Mouse (Mus musculus): ENCODE data around the gene Gm10073. TPM values are rescaled to one million over a fixed set of nuclear protein-coding genes. Genes with fewer than 3 reads are reported as not detected.

Gene Gm10073
- total RNA-seq, 2 experiments from 2014 or later: 122 to 132 TPM

DNA sequence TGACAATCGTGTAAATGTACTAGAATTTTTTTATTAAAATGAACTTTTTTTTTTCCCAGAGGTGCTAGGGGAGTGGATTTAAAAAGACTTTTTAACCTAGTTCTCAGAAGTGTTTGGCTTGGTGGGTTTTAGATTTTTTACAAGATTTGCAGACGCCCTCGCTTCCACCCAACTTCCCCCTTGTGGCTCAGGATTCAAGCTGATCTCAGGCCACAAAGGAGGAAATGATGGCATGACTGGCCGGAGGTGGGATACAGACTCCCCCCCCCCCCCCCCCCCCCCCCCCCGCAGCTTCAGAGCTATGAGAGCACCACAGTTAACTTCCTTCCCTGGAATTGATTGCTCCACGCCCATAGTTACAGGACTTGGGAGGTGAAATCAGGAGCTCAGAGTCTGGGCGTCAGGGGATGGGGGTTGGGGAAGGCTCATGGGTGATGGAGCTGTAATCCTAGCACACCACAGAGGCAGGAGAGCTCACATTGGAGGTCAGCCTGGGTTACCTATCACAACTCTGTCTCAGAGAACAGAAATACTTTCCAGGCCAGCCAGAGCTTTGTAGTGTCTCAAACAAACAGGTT is 17.1 kb downstream of the Gm10073 start:
- DNase-seq (ENCODE audit: low spot score in 2 of 2): no peak

DNA sequence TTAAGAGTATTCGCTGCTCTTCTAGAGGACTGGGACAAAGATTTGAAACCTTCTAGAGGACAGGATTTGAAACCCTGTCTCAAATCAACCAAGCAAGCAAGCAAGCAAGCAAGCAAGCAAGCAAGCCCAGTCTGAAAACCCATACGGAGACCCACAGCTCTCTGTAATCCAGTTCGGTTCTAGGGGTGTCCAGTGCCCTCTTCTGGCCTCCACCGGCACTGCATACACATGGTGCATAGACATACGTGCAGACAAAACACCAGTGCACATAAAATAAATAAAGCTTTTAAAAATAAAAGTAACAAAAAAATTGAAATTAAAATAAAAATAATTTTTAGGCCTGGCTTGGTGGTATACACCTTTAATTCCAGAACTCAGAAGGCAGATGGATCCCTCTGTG is 19.2 kb downstream of the Gm10073 start:
- no peak for DNase-seq (ENCODE audit: low spot score in 2 of 2)

- no peak for DNase-seq (ENCODE audit: low spot score in 2 of 2)
Measured at GRCm38 (mm10) chr8:106550906-106551305, 22.4 kb downstream of the Gm10073 start.

DNA sequence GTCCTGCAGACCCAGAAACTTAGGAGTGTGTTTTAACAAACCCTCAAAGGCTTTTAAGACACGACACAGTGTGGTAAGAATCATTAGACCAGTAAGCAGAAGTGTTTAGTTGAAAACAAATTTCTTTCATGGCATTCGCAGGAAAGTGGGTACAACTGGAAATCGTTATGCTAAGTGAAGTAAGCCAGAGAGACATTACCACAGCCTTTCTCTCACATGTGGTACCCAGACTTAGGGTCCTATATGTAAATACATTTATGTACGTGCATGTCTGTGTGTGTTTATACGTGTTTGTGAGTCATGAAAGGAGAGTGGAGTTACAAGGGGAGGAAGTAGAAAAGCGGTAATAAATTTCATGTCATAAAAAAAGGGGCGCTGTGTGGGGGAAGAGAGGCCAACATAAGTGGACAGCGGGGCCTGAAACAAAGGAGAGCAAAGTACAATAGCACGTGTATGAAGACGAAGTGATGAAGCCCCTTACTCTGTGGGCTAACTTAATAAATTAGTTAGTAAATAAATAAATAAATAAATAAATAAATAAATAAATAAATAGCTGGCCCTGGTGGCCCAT is 24.8 kb downstream of the Gm10073 start:
- DNase-seq (ENCODE audit: low spot score in 2 of 2): no peak

- no peak for DNase-seq (ENCODE audit: low spot score in 2 of 2)
Measured at GRCm38 (mm10) chr8:106546746-106547145, 26.5 kb downstream of the Gm10073 start.

GRCm38 (mm10) chr8:106545149-106545548 is 28.1 kb downstream of the Gm10073 start:
- no peak for DNase-seq (ENCODE audit: low spot score in 2 of 2)

GRCm38 (mm10) chr8:106543043-106543442 is 30.2 kb downstream of the Gm10073 start:
- no peak for DNase-seq (ENCODE audit: low spot score in 2 of 2)

- no peak for DNase-seq (ENCODE audit: low spot score in 2 of 2)
Measured at GRCm38 (mm10) chr8:106541002-106541401, 32.3 kb downstream of the Gm10073 start.

- DNase-seq (ENCODE audit: low spot score in 2 of 2): no peak
Measured at GRCm38 (mm10) chr8:106539193-106539592, 34.1 kb downstream of the Gm10073 start.

GRCm38 (mm10) chr8:106535448-106535847 is 37.8 kb downstream of the Gm10073 start:
- DNase-seq (ENCODE audit: low spot score in 2 of 2): no peak

DNA sequence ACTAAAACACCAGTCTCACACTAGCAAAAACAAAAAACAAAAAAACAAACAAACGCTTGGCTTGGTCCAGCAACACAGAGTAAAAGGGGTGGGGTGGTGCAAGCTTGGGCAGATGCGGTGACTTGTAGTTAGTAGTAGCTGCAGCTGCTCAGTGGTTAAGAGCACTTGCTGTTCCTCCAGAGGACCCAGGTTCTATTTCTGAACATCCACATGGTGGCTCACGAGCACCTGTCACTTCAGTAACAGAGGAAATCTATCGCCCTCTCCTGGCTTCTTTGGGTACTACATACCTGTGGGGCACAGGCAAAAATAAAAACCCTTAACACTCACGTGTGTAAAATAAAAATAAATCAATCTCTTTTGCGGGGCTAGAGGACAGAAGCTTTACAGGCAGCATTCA is 38.8 kb downstream of the Gm10073 start:
- DNase-seq (ENCODE audit: low spot score in 2 of 2): peak; percentile 59 to 68

GRCm38 (mm10) chr8:106533709-106534108 is 39.6 kb downstream of the Gm10073 start:
- no peak for DNase-seq (ENCODE audit: low spot score in 2 of 2)

DNA sequence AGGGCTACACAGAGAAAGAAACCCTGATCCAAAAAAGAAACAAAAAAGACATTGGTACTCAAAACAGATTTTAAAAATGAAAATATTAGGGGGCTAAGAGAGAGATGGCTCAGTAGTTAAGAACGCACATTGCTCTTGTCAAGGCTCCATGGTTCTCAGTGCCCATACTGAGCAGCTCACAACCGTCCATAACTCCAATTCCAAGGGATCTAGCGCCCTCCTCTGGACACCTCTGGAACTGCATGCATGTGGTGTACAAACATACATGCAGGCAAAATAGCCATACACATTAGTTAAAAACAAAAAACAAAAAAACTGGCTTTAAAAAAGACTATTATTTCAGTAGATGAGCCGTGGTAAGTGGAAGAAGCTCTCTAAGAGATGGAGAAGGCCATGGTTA is 42.7 kb downstream of the Gm10073 start:
- DNase-seq (ENCODE audit: low spot score in 2 of 2): no peak

GRCm38 (mm10) chr8:106529885-106530482 is 43.3 kb downstream of the Gm10073 start:
- DNase-seq (ENCODE audit: low spot score in 2 of 2): no peak

DNA sequence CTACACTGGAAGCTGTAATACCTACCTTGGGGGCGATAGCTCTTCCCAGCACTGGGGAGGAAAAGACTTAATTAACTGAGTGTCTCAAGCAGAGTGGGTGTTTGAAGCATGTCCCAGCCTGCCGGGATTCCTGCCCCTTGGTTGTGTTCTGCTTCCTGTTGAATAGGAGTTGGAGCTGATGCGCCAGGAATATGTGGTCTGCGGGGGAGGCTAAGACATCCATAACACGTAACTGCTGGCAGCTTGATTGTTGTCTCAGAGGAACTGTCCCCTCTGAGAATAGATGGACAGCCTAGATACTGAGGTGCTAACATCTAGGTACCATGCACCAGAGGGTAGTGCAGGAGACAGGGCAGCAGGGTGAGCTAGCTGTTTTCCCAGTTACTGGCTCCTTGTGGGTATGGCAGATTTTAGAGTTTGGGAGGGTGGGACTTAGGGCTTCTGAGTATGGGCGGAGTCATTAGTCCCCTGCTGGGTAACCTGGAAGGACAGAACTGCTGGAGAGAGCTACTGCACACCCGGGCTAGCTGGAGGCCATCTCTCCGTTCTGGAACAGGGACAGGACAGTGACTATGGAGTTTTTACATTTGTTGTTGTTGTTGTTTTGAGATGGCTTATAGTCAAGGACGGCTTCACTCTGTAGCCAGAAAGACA is 44.5 kb downstream of the Gm10073 start:
- no peak for DNase-seq (ENCODE audit: low spot score in 2 of 2)

DNA sequence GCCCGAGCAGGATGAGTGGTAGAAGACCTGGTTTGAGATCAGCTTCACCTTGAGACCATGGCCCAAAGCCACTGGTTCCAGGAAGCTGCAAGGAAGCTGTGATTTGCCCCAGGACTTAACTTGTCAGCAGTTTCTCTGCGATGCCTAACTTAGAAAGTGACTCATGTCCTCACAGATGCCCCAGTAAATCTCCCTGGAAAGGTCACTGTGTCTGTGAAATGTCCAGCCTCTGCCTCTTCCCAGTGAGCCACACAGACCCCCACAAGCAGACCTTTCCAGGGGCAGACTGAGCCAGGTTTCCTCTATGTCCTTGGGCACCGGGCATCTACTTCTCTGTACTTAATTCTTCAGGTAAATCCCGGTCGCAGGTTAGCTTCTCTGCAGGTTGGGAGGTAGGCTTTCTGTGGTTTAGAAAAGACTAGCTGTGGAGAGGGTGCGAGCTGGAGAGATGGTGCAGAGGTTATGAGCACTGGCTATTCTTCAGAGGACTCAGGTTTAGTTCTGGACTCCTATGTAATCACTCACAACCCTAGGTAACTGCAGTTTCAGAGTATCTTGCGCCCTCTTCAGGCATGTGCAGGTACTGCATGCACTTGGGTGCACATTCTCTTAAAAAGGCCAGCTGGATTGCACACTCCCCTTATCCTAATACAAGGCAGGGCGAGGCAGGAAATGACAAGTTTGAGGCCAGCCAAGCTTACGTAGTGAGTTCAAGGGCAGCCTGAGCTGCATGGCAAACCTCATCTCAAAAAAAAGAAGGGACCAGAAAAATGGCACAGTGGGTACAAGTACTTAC is 45.8 kb downstream of the Gm10073 start:
- no peak for DNase-seq (ENCODE audit: low spot score in 2 of 2)

DNA sequence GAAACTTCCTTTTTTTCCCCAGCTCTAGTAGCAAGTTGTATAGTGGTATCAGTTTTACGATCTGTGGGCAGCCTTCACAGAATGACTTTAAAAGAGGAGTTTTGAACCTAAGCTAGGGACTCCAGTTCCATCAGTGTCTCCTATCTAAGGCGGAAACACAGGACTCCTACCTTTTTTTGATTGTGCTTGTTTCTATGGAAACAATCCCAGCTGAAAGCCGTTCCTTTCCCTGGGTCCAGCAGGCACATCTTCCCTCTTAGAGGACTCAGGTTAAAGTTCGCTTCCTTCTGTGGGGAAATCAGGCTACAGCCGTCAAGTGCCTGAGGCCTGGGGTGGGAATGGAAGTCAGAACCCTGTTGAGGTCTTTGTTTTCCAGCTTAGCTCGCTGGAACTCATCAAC is 46.5 kb downstream of the Gm10073 start:
- no peak for DNase-seq (ENCODE audit: low spot score in 2 of 2)
